Mouse (Mus musculus) heart, adult 2 months (tissue): ENCODE measurements at regions not wholly inside any gene's neighbourhood (a gene's known extent, or its start where the extent isn't known, plus 50 kb on each side); places are given as distances from the start of the nearest gene placed in this dataset.

Source experiments
- CTCF ChIP-seq: fragments of 200-600 bp; IDR thresholded peaks from 2 replicates; pipeline ENCODE4 v1.8.1; 2022; ENCODE audit warnings: antibody characterized with exemption, mild to moderate bottlenecking, moderate library complexity
- EP300 ChIP-seq: fragments of 200-500 bp; IDR thresholded peaks from 2 replicates; pipeline ENCODE4 v1.6.1; 2011; ENCODE audit warnings: low read depth, low read length, control low read depth; ENCODE audit not compliant: insufficient read depth
- POLR2A ChIP-seq: fragments of 200-500 bp; IDR thresholded peaks from 2 replicates; pipeline ENCODE4 v1.6.1; 2011; ENCODE audit warnings: mild to moderate bottlenecking, low read depth, low read length, control low read depth; ENCODE audit not compliant: insufficient read depth

DNA sequence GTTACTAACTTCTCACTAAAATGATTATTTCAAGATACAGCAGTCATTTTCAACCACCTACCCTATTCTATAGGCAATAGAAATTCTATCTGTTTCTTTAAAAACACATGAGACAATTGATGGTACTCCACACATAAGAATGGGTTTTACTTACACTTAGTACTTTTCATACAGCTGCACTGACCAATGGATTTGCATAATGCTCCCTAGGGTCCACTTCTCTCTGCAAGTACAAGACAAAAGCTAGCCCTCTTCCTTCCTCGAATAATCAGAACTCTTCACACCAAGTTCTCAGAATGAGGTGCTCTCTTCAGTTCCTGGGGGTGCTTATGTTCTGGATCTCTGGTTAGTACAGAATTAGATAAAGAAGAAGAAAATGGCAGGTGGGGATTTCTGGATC is 684.1 kb upstream of the Tacstd2 start:
- TF ChIP-seq CTCF: no peak
- no peak for TF ChIP-seq POLR2A
- no peak for TF ChIP-seq EP300
